Mouse (Mus musculus): ENCODE measurements around the gene Picalm. TPM values are rescaled to one million over a fixed set of nuclear protein-coding genes. Genes with fewer than 3 reads are reported as not detected.
A peak's percentile ranks its signal among the peaks of the same experiment; 100 is the strongest.

Picalm gene
- polyA plus RNA-seq, 1 experiment from 2014 or later = 43.6 TPM

DNA sequence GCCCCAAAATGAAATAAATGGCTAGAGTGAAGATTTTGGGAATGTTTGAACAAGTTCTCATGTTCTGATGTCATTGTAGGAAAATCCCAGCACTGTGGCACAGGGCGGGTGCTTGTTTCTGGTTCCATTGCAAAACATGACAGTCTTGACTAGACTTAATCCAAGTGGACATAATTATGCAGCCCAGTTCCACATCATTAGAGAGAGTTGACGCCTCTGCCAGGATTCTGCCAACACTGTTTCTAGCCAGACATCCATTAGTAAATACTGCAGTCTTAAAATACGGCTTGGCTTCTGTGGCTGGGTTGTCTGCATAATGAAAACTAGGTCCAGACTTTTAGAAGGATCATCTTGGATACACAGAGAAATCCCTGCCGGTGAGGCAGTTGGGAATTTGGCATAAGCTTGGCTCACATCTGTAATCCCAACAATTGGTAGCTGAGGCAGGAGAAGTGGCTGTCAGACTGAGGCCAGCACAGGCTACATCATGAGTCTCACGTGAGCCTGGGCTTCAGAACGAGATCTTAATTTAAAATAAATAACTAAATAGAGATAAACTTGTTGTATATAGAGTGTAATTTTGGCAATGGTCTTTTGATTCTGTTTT lies 34.1 kb upstream of the Picalm start:
- Histone ChIP-seq H3K27ac (ENCODE audit: low read length) (no peak overlapping the region), H3K4me3 (ENCODE audit: low read depth, low read length) (no peak overlapping the region), H3K9ac (ENCODE audit: low read depth, low read length) (no peak overlapping the region), H3K9me3 (replicated peaks; ENCODE audit: control insufficient read depth, low read length) (no peaks in the 10 kb centered on the region), H3K4me1 (ENCODE audit: control insufficient read depth, low read depth, low read length) (peaks cover 12% of the 10 kb centered on the region), H3K4me2 (ENCODE audit: low read depth, low read length) (no peak overlapping the region), H3K36me3 (ENCODE audit: control insufficient read depth, insufficient read depth) (no peaks in the 10 kb centered on the region), H3K27me3 (ENCODE audit: control insufficient read depth, insufficient read depth, low read depth, low read length) (no peaks in the 10 kb centered on the region)
- 78% methylated on average over 6 of the region's 6 CpGs for WGBS (ENCODE audit: insufficient replicate concordance)
- no peak for ATAC-seq (ENCODE audit: low read depth)

DNA sequence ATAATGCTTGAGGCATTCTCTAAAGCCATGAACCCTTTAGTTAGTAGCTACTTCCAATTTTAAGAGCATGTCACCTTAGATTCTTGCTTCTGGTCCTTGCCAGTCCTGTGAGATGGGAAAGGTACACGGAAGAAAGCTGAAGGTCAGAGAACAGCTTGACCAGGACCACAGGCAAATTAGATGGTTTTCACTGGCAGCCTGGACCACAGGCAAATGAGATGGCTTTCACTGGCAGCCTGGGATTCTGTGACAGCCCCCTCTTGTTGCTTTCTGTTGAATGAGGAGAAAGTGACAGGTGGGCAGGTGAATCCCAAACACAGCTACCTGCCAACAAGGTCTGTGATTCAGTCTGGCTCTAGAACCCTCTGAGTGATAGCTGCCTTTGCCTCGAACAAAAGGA lies 33.4 kb upstream of the Picalm start:
- peaks cover 12% of the 10 kb centered on the region for H3K4me1 ChIP-seq (ENCODE audit: control insufficient read depth, low read depth, low read length)
- no peak overlapping the region for H3K4me3 ChIP-seq (ENCODE audit: low read depth, low read length)
- H3K4me2 ChIP-seq (ENCODE audit: low read depth, low read length) = no peak overlapping the region
- no peak overlapping the region for H3K9ac ChIP-seq (ENCODE audit: low read depth, low read length)
- H3K27me3 ChIP-seq (ENCODE audit: control insufficient read depth, insufficient read depth, low read depth, low read length) = no peaks in the 10 kb centered on the region
- no peaks in the 10 kb centered on the region for H3K36me3 ChIP-seq (ENCODE audit: control insufficient read depth, insufficient read depth)
- H3K9me3 ChIP-seq (replicated peaks; ENCODE audit: control insufficient read depth, low read length) = no peaks in the 10 kb centered on the region
- ATAC-seq (ENCODE audit: low read depth) = no peak
- 55% methylated on average over 2 of the region's 2 CpGs for WGBS (ENCODE audit: insufficient replicate concordance)
- no peak overlapping the region for H3K27ac ChIP-seq (ENCODE audit: low read length)

DNA sequence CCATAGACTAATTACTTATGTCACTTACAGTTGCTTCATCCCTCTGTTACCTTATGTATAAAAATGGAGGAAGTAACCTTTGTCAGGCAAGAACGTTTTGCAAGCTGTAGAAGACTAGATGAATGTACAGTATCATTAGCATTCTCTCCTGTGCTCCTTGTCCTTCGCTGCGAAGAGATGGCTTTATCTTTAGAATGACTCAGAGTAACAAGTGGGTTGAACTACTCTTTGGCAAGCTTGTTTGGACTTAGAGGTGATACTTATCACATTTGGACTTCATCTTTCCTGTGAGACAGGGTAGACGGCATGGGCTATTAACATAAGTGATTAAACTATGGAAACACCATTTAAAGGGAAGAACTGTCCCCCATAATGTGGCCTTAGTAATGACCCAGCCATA lies 31.8 kb upstream of the Picalm start:
- H3K4me2 ChIP-seq (ENCODE audit: low read depth, low read length) = no peak overlapping the region
- ATAC-seq (ENCODE audit: low read depth) = no peak
- H3K9me3 ChIP-seq (replicated peaks; ENCODE audit: control insufficient read depth, low read length) = no peaks in the 10 kb centered on the region
- no peaks in the 10 kb centered on the region for H3K27me3 ChIP-seq (ENCODE audit: control insufficient read depth, insufficient read depth, low read depth, low read length)
- no peaks in the 10 kb centered on the region for H3K36me3 ChIP-seq (ENCODE audit: control insufficient read depth, insufficient read depth)
- no peak overlapping the region for H3K9ac ChIP-seq (ENCODE audit: low read depth, low read length)
- WGBS (ENCODE audit: insufficient replicate concordance) = 54% methylated on average over 4 of the region's 4 CpGs
- H3K4me1 ChIP-seq (ENCODE audit: control insufficient read depth, low read depth, low read length) = peaks cover 8% of the 10 kb centered on the region
- no peak overlapping the region for H3K4me3 ChIP-seq (ENCODE audit: low read depth, low read length)
- no peak overlapping the region for H3K27ac ChIP-seq (ENCODE audit: low read length)

DNA sequence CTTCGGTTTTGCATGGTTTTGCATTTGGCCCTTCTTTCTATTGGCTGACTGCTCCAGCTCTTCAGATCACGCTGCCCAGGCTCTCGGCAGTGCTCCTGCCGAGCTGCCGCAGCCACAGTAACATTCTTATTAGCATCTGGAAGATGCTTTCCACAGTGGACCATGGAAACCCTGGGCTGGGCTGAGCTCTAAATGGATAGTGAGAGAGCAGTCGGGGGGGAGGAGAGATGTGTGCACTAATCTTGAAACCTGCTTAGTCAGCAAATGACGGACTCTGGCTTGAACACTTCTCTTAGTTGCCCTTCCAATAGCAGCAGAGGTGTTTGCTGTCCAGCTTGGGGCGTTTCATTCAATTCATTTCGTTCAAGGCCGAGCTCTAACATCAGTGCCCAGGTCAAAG lies 30.8 kb upstream of the Picalm start:
- ATAC-seq (ENCODE audit: low read depth) = no peak
- 64% methylated on average over 10 of the region's 10 CpGs for WGBS (ENCODE audit: insufficient replicate concordance)
- H3K4me3 ChIP-seq (ENCODE audit: low read depth, low read length) = no peak overlapping the region
- no peaks in the 10 kb centered on the region for H3K9me3 ChIP-seq (replicated peaks; ENCODE audit: control insufficient read depth, low read length)
- peaks cover 8% of the 10 kb centered on the region for H3K4me1 ChIP-seq (ENCODE audit: control insufficient read depth, low read depth, low read length)
- no peak overlapping the region for H3K4me2 ChIP-seq (ENCODE audit: low read depth, low read length)
- no peak overlapping the region for H3K9ac ChIP-seq (ENCODE audit: low read depth, low read length)
- no peak overlapping the region for H3K27ac ChIP-seq (ENCODE audit: low read length)
- no peaks in the 10 kb centered on the region for H3K36me3 ChIP-seq (ENCODE audit: control insufficient read depth, insufficient read depth)
- no peaks in the 10 kb centered on the region for H3K27me3 ChIP-seq (ENCODE audit: control insufficient read depth, insufficient read depth, low read depth, low read length)

DNA sequence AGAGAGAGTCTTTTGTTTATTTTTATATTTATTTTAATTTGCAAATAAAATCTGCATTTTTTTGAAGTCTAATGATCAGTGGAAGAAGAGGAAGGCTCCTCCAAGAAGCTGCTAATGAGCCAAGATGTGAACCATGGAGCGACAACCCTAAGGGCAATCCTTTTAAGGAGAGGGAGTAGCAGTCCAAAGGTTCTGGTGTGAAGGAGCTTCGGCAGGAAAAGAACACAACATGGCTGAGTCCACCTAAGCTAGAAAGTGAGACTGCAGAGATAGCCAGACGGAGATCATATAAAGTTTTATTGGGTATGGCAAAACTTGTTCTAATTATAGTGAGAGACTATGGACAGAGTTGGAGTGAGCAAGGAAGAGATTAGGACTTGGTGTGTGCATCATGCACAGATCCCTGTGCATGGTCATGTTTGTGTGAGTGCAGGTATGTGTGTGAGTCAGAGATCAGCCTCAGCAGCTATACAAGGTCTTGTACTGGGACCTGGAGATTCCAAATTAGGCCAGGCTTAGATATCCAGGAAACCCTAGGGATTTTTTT lies 29.3 kb upstream of the Picalm start:
- Histone ChIP-seq H3K9me3 (replicated peaks; ENCODE audit: control insufficient read depth, low read length) (no peaks in the 10 kb centered on the region), H3K4me1 (ENCODE audit: control insufficient read depth, low read depth, low read length) (peaks cover 8% of the 10 kb centered on the region), H3K27me3 (ENCODE audit: control insufficient read depth, insufficient read depth, low read depth, low read length) (no peaks in the 10 kb centered on the region), H3K4me3 (ENCODE audit: low read depth, low read length) (no peak overlapping the region), H3K36me3 (ENCODE audit: control insufficient read depth, insufficient read depth) (no peaks in the 10 kb centered on the region), H3K9ac (ENCODE audit: low read depth, low read length) (no peak overlapping the region), H3K4me2 (ENCODE audit: low read depth, low read length) (no peak overlapping the region), H3K27ac (ENCODE audit: low read length) (no peak overlapping the region)
- WGBS (ENCODE audit: insufficient replicate concordance) = 69% methylated on average over 3 of the region's 3 CpGs
- ATAC-seq (ENCODE audit: low read depth) = no peak

DNA sequence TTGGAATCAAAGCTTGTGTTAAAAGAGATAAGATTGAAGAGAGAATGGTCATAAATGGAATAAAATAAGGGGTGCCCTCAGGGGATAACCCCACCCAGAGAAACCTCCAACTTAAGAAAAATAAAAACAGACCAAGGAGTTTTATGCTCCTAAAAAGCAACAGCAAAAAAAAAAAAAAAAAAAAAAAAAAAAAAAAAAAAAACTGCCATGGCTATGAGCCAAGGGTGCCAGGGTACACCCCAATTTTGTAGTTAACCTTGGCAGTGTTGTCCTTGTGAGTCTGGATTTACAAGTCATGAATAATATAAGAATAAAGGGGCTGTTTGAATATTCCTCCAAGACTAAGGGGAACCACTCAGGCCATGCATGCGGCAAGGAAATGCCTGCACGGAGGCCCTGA lies 13.9 kb upstream of the Picalm start:
- Histone ChIP-seq H3K9ac (ENCODE audit: low read depth, low read length) (no peak overlapping the region), H3K36me3 (ENCODE audit: control insufficient read depth, insufficient read depth) (no peaks in the 10 kb centered on the region), H3K4me1 (ENCODE audit: control insufficient read depth, low read depth, low read length) (no peaks in the 10 kb centered on the region), H3K27me3 (ENCODE audit: control insufficient read depth, insufficient read depth, low read depth, low read length) (no peaks in the 10 kb centered on the region), H3K9me3 (replicated peaks; ENCODE audit: control insufficient read depth, low read length) (no peaks in the 10 kb centered on the region), H3K4me2 (ENCODE audit: low read depth, low read length) (no peak overlapping the region), H3K27ac (ENCODE audit: low read length) (no peak overlapping the region), H3K4me3 (ENCODE audit: low read depth, low read length) (no peak overlapping the region)
- 87% methylated on average over 2 of the region's 2 CpGs for WGBS (ENCODE audit: insufficient replicate concordance)
- no peak for ATAC-seq (ENCODE audit: low read depth)

DNA sequence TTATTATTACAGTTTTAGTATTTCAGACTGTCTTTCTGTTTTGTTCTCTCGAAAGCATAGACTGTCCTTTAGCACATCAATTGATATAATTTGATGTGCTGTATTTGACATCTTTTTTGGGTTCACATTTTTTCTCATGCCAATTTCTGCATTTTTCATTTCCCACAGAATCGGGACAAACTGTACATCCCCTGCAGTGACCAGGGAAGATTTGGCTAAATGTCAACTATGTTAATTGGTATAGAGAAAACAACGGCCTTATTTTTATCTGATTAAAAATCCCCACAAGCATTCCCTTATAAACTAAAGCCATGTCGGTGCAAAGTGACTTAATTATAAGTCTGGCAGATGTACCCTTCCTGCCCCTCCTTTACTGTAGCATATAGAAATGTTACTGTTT lies 9.9 kb upstream of the Picalm start:
- H3K4me2 ChIP-seq (ENCODE audit: low read depth, low read length) = no peak overlapping the region
- no peaks in the 10 kb centered on the region for H3K27me3 ChIP-seq (ENCODE audit: control insufficient read depth, insufficient read depth, low read depth, low read length)
- H3K4me3 ChIP-seq (ENCODE audit: low read depth, low read length) = no peak overlapping the region
- ATAC-seq (ENCODE audit: low read depth) = no peak
- H3K27ac ChIP-seq (ENCODE audit: low read length) = no peak overlapping the region
- no peaks in the 10 kb centered on the region for H3K36me3 ChIP-seq (ENCODE audit: control insufficient read depth, insufficient read depth)
- no peaks in the 10 kb centered on the region for H3K4me1 ChIP-seq (ENCODE audit: control insufficient read depth, low read depth, low read length)
- no peak overlapping the region for H3K9ac ChIP-seq (ENCODE audit: low read depth, low read length)
- WGBS (ENCODE audit: insufficient replicate concordance) = 70% methylated on average over 4 of the region's 4 CpGs
- H3K9me3 ChIP-seq (replicated peaks; ENCODE audit: control insufficient read depth, low read length) = no peaks in the 10 kb centered on the region

DNA sequence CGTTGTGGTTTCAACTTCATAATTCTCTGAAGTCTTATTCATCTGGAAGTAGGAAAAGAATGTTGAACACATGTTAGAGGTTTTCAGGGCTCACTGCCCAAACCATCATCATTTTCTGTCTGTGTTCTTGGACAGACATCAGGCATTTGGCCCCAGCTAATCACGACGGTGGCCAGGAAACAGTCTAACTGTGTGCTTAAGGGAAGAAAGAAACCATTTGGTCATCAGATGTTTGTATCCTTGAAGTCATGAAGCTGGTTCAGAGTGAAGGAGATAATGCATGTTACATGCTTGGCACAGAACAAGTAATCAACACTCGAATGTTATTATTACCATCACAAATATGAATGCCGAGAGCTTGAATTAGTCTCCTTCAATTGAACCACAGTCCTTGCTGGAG lies 5.0 kb upstream of the Picalm start:
- 84% methylated on average over 5 of the region's 5 CpGs for WGBS (ENCODE audit: insufficient replicate concordance)
- no peak for ATAC-seq (ENCODE audit: low read depth)
- Histone ChIP-seq H3K27me3 (ENCODE audit: control insufficient read depth, insufficient read depth, low read depth, low read length) (no peaks in the 10 kb centered on the region), H3K9me3 (replicated peaks; ENCODE audit: control insufficient read depth, low read length) (no peaks in the 10 kb centered on the region), H3K4me3 (ENCODE audit: low read depth, low read length) (no peak overlapping the region), H3K4me1 (ENCODE audit: control insufficient read depth, low read depth, low read length) (peaks cover 10% of the 10 kb centered on the region), H3K27ac (ENCODE audit: low read length) (no peak overlapping the region), H3K4me2 (ENCODE audit: low read depth, low read length) (no peak overlapping the region), H3K36me3 (ENCODE audit: control insufficient read depth, insufficient read depth) (no peaks in the 10 kb centered on the region), H3K9ac (ENCODE audit: low read depth, low read length) (no peak overlapping the region)

DNA sequence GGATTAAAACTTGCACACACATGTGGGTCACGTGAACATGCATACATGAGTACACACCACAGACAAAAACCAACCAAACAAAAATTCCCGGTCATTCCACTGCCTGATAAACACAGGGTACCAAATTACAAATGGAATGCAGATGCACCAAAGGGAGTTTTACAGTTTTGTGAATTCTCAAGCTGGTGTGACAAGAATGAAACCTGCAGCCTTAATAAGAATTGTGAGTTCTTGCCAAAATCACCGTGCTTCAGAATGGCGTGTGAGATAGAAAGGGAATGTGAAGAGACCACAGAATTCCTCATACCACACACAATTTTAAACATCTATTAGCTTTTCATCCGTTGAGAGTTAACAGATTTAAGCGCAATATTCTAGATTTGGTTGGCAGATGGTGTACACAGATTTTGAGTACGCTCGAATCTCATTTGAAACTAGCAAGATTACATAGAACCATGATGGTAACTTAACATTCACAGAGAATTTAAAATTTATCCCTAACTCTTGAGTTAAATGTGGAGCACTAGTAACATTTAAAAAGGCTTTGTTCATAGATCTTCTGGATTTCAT lies 1.3 kb upstream of the Picalm start:
- Histone ChIP-seq H3K4me3 (ENCODE audit: low read depth, low read length) (peak overlapping the region; percentile 91), H3K36me3 (ENCODE audit: control insufficient read depth, insufficient read depth) (no peaks in the 10 kb centered on the region), H3K27me3 (ENCODE audit: control insufficient read depth, insufficient read depth, low read depth, low read length) (no peaks in the 10 kb centered on the region), H3K9ac (ENCODE audit: low read depth, low read length) (peak overlapping the region; percentile 88), H3K9me3 (replicated peaks; ENCODE audit: control insufficient read depth, low read length) (no peaks in the 10 kb centered on the region), H3K27ac (ENCODE audit: low read length) (peak overlapping the region; percentile 96), H3K4me1 (ENCODE audit: control insufficient read depth, low read depth, low read length) (peaks cover 10% of the 10 kb centered on the region), H3K4me2 (ENCODE audit: low read depth, low read length) (peak overlapping the region; percentile 75)
- WGBS (ENCODE audit: insufficient replicate concordance) = 57% methylated on average over 8 of the region's 8 CpGs
- no peak for ATAC-seq (ENCODE audit: low read depth)

Data from liver, embryonic 16.5 days (tissue).